Mouse (Mus musculus) ES-E14 (cell line): ENCODE results near the gene Rai14. TPM values are rescaled to one million over a fixed set of nuclear protein-coding genes. Genes with fewer than 3 reads are reported as not detected.

Experiments
- DNase-seq: peaks from one replicate; pipeline ENCODE4 v3.0.0-alpha.2; 2013; ENCODE audit warnings: low read depth, low spot score
- H3K27ac ChIP-seq: 2 replicates; pipeline ENCODE4 v1.5.1; 2012; ENCODE audit warnings: low read depth, mild to moderate bottlenecking, low read length, moderate library complexity, mixed read lengths; ENCODE audit not compliant: poor library complexity, insufficient read depth, severe bottlenecking
- H3K36me3 ChIP-seq: 2 replicates; pipeline ENCODE4 v1.6.1; 2012; ENCODE audit warnings: mild to moderate bottlenecking, low read length, moderate library complexity, mixed read lengths; ENCODE audit not compliant: control insufficient read depth, poor library complexity, insufficient read depth, severe bottlenecking
- H3K4me1 ChIP-seq, 2 experiments: fragments of 150-350 bp in 1 of 2; sonication (generic) in 1 of 2; 2 replicates each; pipeline ENCODE4 v1.6.1; 2012; ENCODE audit warnings: low read length in 2 of 2, mild to moderate bottlenecking in 1 of 2, mixed read lengths in 1 of 2; ENCODE audit not compliant: control insufficient read depth in 2 of 2, insufficient read depth in 2 of 2, poor library complexity in 1 of 2
- H3K4me3 ChIP-seq, 2 experiments: fragments of 150-350 bp in 1 of 2; sonication (generic) in 1 of 2; 2 replicates each; pipeline ENCODE4 v1.5.1; 2012; ENCODE audit warnings: low read length in 2 of 2, low read depth in 1 of 2, mild to moderate bottlenecking in 1 of 2, mixed read lengths in 1 of 2; ENCODE audit not compliant: insufficient read depth in 1 of 2, poor library complexity in 1 of 2, severe bottlenecking in 1 of 2
- H3K9ac ChIP-seq: 2 replicates; pipeline ENCODE4 v1.6.1; 2012; ENCODE audit warnings: low read depth, mild to moderate bottlenecking, low read length, mixed read lengths; ENCODE audit not compliant: poor library complexity, insufficient read depth, severe bottlenecking
- H3K9me3 ChIP-seq: fragments of 150-350 bp; sonication (generic); 2 replicates; pipeline ENCODE4 v1.6.1; 2012; ENCODE audit warnings: low read depth, mild to moderate bottlenecking, low read length; ENCODE audit not compliant: control insufficient read depth, insufficient read depth
- CHD2 ChIP-seq: IDR thresholded peaks from 2 replicates; pipeline ENCODE4 v1.6.1; 2014; ENCODE audit warnings: mild to moderate bottlenecking, low read depth, low read length, inconsistent platforms
- HCFC1 ChIP-seq: IDR thresholded peaks from 2 replicates; pipeline ENCODE4 v1.6.1; 2012; ENCODE audit warnings: low read length, inconsistent platforms, borderline replicate concordance; ENCODE audit not compliant: insufficient read depth
- MAFK ChIP-seq: IDR thresholded peaks from 2 replicates; pipeline ENCODE4 v1.6.1; 2014; ENCODE audit warnings: mild to moderate bottlenecking, low read depth, low read length, inconsistent platforms; ENCODE audit not compliant: insufficient read depth
- ZC3H11A ChIP-seq: IDR thresholded peaks from 2 replicates; pipeline ENCODE4 v1.6.1; 2012; ENCODE audit warnings: low read depth, mild to moderate bottlenecking, inconsistent platforms, low read length, borderline replicate concordance
- ZNF384 ChIP-seq: IDR thresholded peaks from 2 replicates; pipeline ENCODE4 v1.6.1; 2012; ENCODE audit warnings: low read depth, low read length, inconsistent platforms
- in situ Hi-C, 2 experiments: fragments of 600-800 bp; cut with MboI; formaldehyde crosslinking; loops; one replicate each; pipeline ENCODE4 v1.15.1; 2025; ENCODE audit warnings: low sequenced_read_pairs in 2 of 2, inconsistent platforms in 1 of 2; ENCODE audit not compliant: unreplicated experiment in 2 of 2
- total RNA-seq: library from RNA; depleted of rRNA; stranded (reverse); fragments of 300-350 nt; gene quantifications from 2 replicates; pipeline ENCODE4 v1.2.3, GENCODE M21; 2012; rRNA removed

Rai14 gene
- total RNA-seq, 1 experiment: 35.0 TPM

DNA sequence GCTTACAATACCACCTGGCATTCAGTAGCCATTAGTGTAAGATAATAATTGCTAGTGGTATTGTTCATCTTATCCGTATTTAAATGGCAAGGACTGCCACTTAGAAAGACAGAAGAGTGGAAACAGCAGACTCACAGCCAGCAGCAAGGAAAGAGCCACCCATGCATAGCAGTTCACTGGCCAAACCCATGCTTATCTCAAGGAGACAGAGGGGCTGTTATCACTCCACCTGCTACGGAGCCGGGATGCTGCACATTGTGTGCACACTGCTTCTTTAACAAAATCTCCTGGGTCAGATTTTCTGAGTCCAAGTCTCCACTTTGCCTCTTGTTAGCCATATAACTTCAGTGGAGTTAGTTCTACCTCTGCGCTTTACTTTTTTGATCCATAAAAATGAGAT lies 183.1 kb downstream of the Rai14 start:
- Histone ChIP-seq H3K9me3 (no peaks in the 10 kb centered on the region), H3K4me1 (no peaks in the 10 kb centered on the region), H3K27ac (no peak overlapping the region), H3K4me3 (no peak overlapping the region), H3K9ac (no peak overlapping the region), H3K36me3 (no peaks in the 10 kb centered on the region)
- no peak for DNase-seq
- TF ChIP-seq ZNF384 (no peak), CHD2 (no peak), ZC3H11A (no peak), HCFC1 (no peak), MAFK (no peak)
- in situ Hi-C loops: no loop called here

DNA sequence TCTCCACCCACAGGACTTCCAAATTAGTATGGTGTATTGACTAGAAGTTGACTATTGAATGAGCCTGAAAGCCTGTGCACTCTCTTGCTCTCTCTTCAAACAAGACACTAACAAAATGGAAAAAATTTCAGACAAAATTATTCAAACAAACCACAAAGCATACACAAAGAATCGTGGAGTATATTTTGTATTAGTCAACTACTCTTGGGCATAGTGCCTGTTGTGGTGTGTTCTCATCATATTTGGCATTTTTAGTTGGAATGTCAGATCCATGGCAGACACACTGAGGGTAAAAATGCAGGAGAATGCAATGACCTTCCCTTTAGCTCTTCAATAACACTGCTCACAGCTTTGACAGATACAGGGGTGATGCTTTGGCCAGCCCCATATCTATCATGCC lies 188.5 kb downstream of the Rai14 start:
- DNase-seq: no peak
- H3K27ac ChIP-seq: no peak overlapping the region
- TF ChIP-seq ZNF384 (no peak), HCFC1 (no peak)
- H3K9me3 ChIP-seq: no peaks in the 10 kb centered on the region
- H3K9ac ChIP-seq: no peak overlapping the region
- H3K36me3 ChIP-seq: no peaks in the 10 kb centered on the region
- in situ Hi-C loops: no loop called here
- no peak overlapping the region for H3K4me3 ChIP-seq
- H3K4me1 ChIP-seq: no peaks in the 10 kb centered on the region

Other genes with a start within 250 kb of the Rai14 start
- 46.8 and 48.2 TPM in 2 replicates for gene Dnajc21, start 244.1 kb downstream of the Rai14 start, total RNA-seq
- gene Brix1, start 228.7 kb downstream of the Rai14 start, total RNA-seq: 35.7 and 54.7 TPM in 2 replicates
- 29.0 and 36.6 TPM in 2 replicates for gene Rad1, start 228.6 kb downstream of the Rai14 start, total RNA-seq
- gene Ttc23l, start 156.0 kb downstream of the Rai14 start, total RNA-seq: not detected in 2 replicates
- 0.45 TPM in 1 of 2 replicates, not detected in the other for gene C1qtnf3, start 237.7 kb upstream of the Rai14 start, total RNA-seq